Mouse (Mus musculus) spleen, adult 2 months (tissue): ENCODE data around the gene P3h2.

ENCODE experiments used
- CTCF ChIP-seq: fragments of 200-500 bp; IDR thresholded peaks from 2 replicates; pipeline ENCODE4 v1.5.1; 2011; ENCODE audit warnings: mild to moderate bottlenecking, inconsistent platforms; ENCODE audit not compliant: insufficient read depth, insufficient read length, insufficient replicate concordance; ENCODE audit errors: extremely low read depth
- POLR2A ChIP-seq: fragments of 200-500 bp; IDR thresholded peaks from 2 replicates; pipeline ENCODE4 v1.6.1; 2011; ENCODE audit warnings: low read depth, low read length, inconsistent platforms

- TF ChIP-seq CTCF (no peak), POLR2A (no peak)
Measured at GRCm38 (mm10) chr16:26131126-26131525, 25.5 kb upstream of the P3h2 start.
